Mouse (Mus musculus): ENCODE results near the gene Mgll. TPM values are rescaled to one million over a fixed set of nuclear protein-coding genes. Genes with fewer than 3 reads are reported as not detected.
A peak's percentile ranks its signal among the peaks of the same experiment; 100 is the strongest.

Gene Mgll
- total RNA-seq, 2 experiments from 2014 or later: 178 to 182 TPM

DNA sequence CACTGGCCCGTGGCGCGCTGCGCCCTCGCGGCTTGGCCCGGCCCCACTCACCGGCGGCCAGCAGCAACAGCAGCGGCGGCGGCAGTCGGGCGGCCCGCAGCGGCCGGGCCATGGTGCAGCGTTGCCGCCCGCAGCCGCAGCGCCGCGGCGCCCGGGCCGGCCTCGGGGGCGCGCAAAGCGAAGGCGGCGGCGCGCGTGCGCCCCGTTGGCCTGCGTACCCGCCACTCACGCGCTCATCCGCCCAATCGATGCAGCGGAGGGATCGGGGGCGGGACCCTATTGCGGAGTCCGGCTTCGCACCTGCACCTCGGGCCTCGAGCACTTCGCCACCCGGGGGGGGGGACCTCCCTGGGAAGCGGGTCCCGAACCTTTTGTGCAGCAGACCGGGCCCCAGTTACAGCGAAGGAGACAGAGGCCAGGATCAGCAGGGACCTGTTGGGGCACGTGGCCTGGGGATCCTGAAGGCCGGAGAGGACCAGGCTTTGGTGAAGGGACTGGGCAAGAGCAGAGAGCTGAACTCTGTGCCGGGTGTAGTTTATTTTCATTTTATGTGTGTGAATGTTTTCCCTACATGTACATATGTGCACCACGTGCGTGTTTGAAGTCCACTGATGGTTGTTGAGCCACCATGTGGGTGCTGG is 150.8 kb downstream of the Mgll start, which contains the start of gene Podxl2:
TSS of gene Podxl2 (minus strand) at position 177 of the 641 bp plus-strand sequence.
- peak; percentile 83 to 85 for DNase-seq (ENCODE audit: low spot score in 2 of 2)
- TF ChIP-seq CTCF (conservative IDR thresholded peaks at IDR 0.05): no peak
- Histone ChIP-seq H3K4me3 (peak within 1 kb of the TSS; percentile 63), H3K27ac (peak within 1 kb of the TSS; percentile 69)

Other genes starting within 250 kb of the Mgll start
- gene Sec61a1, start 205.5 kb upstream of the Mgll start, total RNA-seq (2021): 10 to 100 TPM; 80.9 to 94.0 TPM
- 1 to 10 TPM in 1 of 2 experiments, under 1 TPM in 1; 0.97 to 1.1 TPM for gene Kbtbd12, start 86.5 kb upstream of the Mgll start, total RNA-seq (2021)
- 10 to 100 TPM; 33.4 to 37.1 TPM for gene Abtb1, start 117.6 kb downstream of the Mgll start, total RNA-seq (2021)
- 100 to 1,000 TPM; 160 to 165 TPM for gene Podxl2, start 150.6 kb downstream of the Mgll start, total RNA-seq (2021)
- 1 to 10 TPM; 5.7 to 7.4 TPM for gene Mcm2, start 174.4 kb downstream of the Mgll start, total RNA-seq (2021)
- gene Tpra1, start 177.8 kb downstream of the Mgll start, total RNA-seq (2021): 10 to 100 TPM; 48.6 to 51.1 TPM